Mouse (Mus musculus) lung, embryonic 14.5 days (tissue): Measurements from ENCODE around the gene Cpb2. TPM values are rescaled to one million over a fixed set of nuclear protein-coding genes. Genes with fewer than 3 reads are reported as not detected.

Source experiments
- ATAC-seq: fragments of 200-750 bp; cut with Nextera tagmentation; 2 replicates; pipeline ENCODE4 v1.8.0; 2017; ENCODE audit warnings: mild to moderate bottlenecking, moderate TSS enrichment, moderate library complexity; ENCODE audit not compliant: insufficient read depth
- DNase-seq: peaks from one replicate; pipeline ENCODE4 v3.0.0-alpha.2; 2015
- H3K27ac ChIP-seq: fragments of 300-500 bp; sonication (generic); 2 replicates; pipeline ENCODE4 v1.5.1; 2014; ENCODE audit warnings: low read depth, mild to moderate bottlenecking, moderate library complexity
- H3K27me3 ChIP-seq: fragments of 300-500 bp; sonication (generic); 2 replicates; pipeline ENCODE4 v1.6.1; 2014; ENCODE audit warnings: low read length, control low read depth; ENCODE audit not compliant: insufficient read depth
- H3K36me3 ChIP-seq: fragments of 300-500 bp; sonication (generic); 2 replicates; pipeline ENCODE4 v1.6.1; 2014; ENCODE audit warnings: control low read depth; ENCODE audit not compliant: insufficient read depth
- H3K4me1 ChIP-seq: fragments of 300-500 bp; sonication (generic); 2 replicates; pipeline ENCODE4 v1.6.1; 2014; ENCODE audit warnings: antibody characterized with exemption, control low read depth; ENCODE audit not compliant: insufficient read depth
- H3K4me2 ChIP-seq: fragments of 300-500 bp; sonication (generic); 2 replicates; pipeline ENCODE4 v1.6.1; 2014; ENCODE audit warnings: mild to moderate bottlenecking
- H3K4me3 ChIP-seq: fragments of 300-500 bp; sonication (generic); 2 replicates; pipeline ENCODE4 v1.5.1; 2014; ENCODE audit warnings: low read depth, low read length
- H3K9ac ChIP-seq: fragments of 300-500 bp; sonication (generic); 2 replicates; pipeline ENCODE4 v1.6.1; 2014
- H3K9me3 ChIP-seq: fragments of 300-500 bp; sonication (generic); 2 replicates; pipeline ENCODE4 v1.6.1; 2016; ENCODE audit warnings: low read depth, low read length, control low read depth
- CTCF ChIP-seq: IDR thresholded peaks from 2 replicates; pipeline ENCODE4 v1.5.1; 2016; ENCODE audit warnings: antibody characterized with exemption, low read depth
- WGBS: fragments of 180-500 bp; shearing (Covaris S2); extraction: QIAGEN DNeasy Blood & Tissue Kit; methylation state at CpG from one replicate; pipeline ENCODE4 v1.1.7; 2014; 5-methylcytosine and 5-hydroxymethylcytosine counted together
- polyA plus RNA-seq: library from polyadenylated mRNA; unstranded; fragments of >200 nt; fragmentation: Nextera tagmentation; extraction: Ambion mirVana; gene quantifications from 2 replicates; pipeline ENCODE4 v1.2.1, GENCODE M21; 2014

Cpb2 gene
- polyA plus RNA-seq, 1 experiment from 2014 or later: not detected

DNA sequence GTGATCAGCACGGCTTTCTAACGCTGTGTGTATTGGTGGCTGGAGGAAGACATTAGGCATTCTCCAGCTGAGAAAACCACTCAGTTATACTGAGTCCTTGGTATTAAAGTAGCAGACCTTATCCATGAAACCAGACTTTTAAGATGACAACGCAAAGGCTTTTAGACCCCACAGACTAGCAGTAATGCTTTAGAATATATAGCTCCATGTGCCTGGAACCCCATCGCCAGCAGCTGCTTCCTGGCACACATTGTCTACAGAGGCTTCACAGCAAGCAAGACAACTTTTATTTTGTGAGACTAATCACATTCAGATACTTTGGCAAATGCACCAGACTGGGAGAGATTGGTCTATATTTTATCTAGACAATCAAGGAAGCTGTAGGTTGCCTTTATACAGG is 35.8 kb upstream of the Cpb2 start:
- Histone ChIP-seq H3K36me3 (no peaks in the 10 kb centered on the region), H3K4me1 (no peaks in the 10 kb centered on the region), H3K4me3 (no peak overlapping the region), H3K27me3 (no peaks in the 10 kb centered on the region), H3K9ac (no peak overlapping the region), H3K27ac (no peak overlapping the region), H3K4me2 (no peak overlapping the region), H3K9me3 (0 out of 2 replicates have a peak, but pooled peaks cover 2% of the 10 kb centered on the region)
- no peak for ATAC-seq
- no peak for DNase-seq
- no peak for TF ChIP-seq CTCF
- 95% methylated on average over 4 of the region's 4 CpGs for whole genome bisulfite sequencing

- no peak overlapping the region for H3K27ac ChIP-seq
- H3K4me2 ChIP-seq: no peak overlapping the region
- no peak overlapping the region for H3K4me3 ChIP-seq
- no peak for ATAC-seq
- TF ChIP-seq CTCF: no peak
- WGBS: 65% methylated on average over 6 of the region's 6 CpGs
- H3K9ac ChIP-seq: no peak overlapping the region
- H3K4me1 ChIP-seq: no peaks in the 10 kb centered on the region
- H3K27me3 ChIP-seq: no peaks in the 10 kb centered on the region
- no peaks in the 10 kb centered on the region for H3K36me3 ChIP-seq
- DNase-seq: no peak
- no peaks in the 10 kb centered on the region for H3K9me3 ChIP-seq
Measured at GRCm38 (mm10) chr14:75208572-75209151, 33.4 kb upstream of the Cpb2 start.

- H3K9me3 ChIP-seq: no peaks in the 10 kb centered on the region
- H3K27ac ChIP-seq: no peak overlapping the region
Measured at GRCm38 (mm10) chr14:75213752-75214151, 28.3 kb upstream of the Cpb2 start.

DNA sequence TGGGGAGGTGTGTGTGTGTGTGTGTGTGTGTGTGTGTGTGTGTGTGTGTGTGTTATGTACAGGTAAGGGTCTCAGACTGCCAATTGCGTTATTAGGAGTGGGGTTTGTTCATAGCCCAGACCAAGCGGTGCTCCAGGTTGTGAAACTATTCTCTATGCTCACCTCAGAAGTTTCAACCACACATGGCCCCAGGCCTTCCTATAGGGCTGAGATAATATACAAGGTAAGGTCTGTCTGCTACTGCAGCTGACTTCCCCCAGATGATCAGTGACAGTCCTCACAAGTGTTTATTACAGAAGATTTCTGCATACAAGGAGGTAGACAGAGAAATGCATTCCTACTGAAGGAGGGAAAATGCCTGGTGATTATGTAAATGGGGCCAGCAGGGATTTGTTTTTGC is 23.2 kb upstream of the Cpb2 start:
- no peak overlapping the region for H3K27ac ChIP-seq

More at GRCm38 (mm10) chr14:75213752-75214151, 28.3 kb upstream of the Cpb2 start:
- H3K4me3 ChIP-seq: no peak overlapping the region
- H3K4me2 ChIP-seq: no peak overlapping the region
- no peaks in the 10 kb centered on the region for H3K36me3 ChIP-seq
- 73% methylated on average over 11 of the region's 11 CpGs for WGBS
- no peaks in the 10 kb centered on the region for H3K4me1 ChIP-seq
- DNase-seq: no peak
- H3K27me3 ChIP-seq: no peaks in the 10 kb centered on the region
- no peak overlapping the region for H3K9ac ChIP-seq
- ATAC-seq: no peak
- no peak for TF ChIP-seq CTCF

GRCm38 (mm10) chr14:75219250-75219913 is 22.7 kb upstream of the Cpb2 start:
- H3K27ac ChIP-seq: no peak overlapping the region

More for the DNA sequence above, 23.2 kb upstream of the Cpb2 start:
- WGBS: 92% methylated on average over 2 of the region's 2 CpGs
- Histone ChIP-seq H3K4me2 (no peak overlapping the region), H3K36me3 (no peaks in the 10 kb centered on the region), H3K27me3 (no peaks in the 10 kb centered on the region), H3K9ac (no peak overlapping the region), H3K4me1 (no peaks in the 10 kb centered on the region), H3K4me3 (no peak overlapping the region), H3K9me3 (no peaks in the 10 kb centered on the region)
- TF ChIP-seq CTCF: no peak
- ATAC-seq (no peak), DNase-seq (no peak)

DNA sequence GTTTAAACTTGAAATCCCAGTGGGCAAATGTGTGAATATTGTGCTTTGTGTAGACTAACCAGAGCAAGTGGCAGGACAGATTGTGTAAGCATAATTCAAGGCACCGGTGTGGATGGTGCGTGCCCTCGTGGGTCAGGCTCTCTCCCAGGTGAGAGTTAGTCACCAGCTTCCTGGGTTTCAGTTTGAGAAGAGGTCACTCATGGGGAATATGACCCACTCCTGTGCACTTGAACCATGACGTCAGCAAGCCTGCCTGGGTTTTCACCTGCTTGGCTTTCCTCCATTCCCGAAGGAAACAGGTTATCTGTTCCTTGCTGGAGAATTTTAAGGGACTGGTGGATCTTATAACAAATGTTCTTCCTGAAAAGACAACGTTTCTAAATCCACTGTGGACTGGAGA is 19.7 kb upstream of the Cpb2 start:
- no peak for ATAC-seq
- Histone ChIP-seq H3K9ac (no peak overlapping the region), H3K27me3 (no peaks in the 10 kb centered on the region), H3K4me2 (no peak overlapping the region), H3K9me3 (no peaks in the 10 kb centered on the region), H3K27ac (no peak overlapping the region), H3K36me3 (no peaks in the 10 kb centered on the region), H3K4me3 (no peak overlapping the region), H3K4me1 (no peaks in the 10 kb centered on the region)
- TF ChIP-seq CTCF: no peak
- 64% methylated on average over 6 of the region's 6 CpGs for WGBS
- DNase-seq: no peak

More at GRCm38 (mm10) chr14:75219250-75219913, 22.7 kb upstream of the Cpb2 start:
- ATAC-seq (no peak), DNase-seq (no peak)
- WGBS: 76% methylated on average over 5 of the region's 5 CpGs
- TF ChIP-seq CTCF: no peak
- H3K36me3 ChIP-seq: no peaks in the 10 kb centered on the region
- no peak overlapping the region for H3K4me3 ChIP-seq
- H3K27me3 ChIP-seq: no peaks in the 10 kb centered on the region
- H3K4me2 ChIP-seq: no peak overlapping the region
- H3K4me1 ChIP-seq: no peaks in the 10 kb centered on the region
- no peaks in the 10 kb centered on the region for H3K9me3 ChIP-seq
- H3K9ac ChIP-seq: no peak overlapping the region

- Histone ChIP-seq H3K36me3 (no peaks in the 10 kb centered on the region), H3K9ac (no peak overlapping the region), H3K27ac (no peak overlapping the region), H3K4me2 (no peak overlapping the region), H3K27me3 (no peaks in the 10 kb centered on the region), H3K4me3 (no peak overlapping the region), H3K9me3 (no peaks in the 10 kb centered on the region), H3K4me1 (no peaks in the 10 kb centered on the region)
- no peak for ATAC-seq
- TF ChIP-seq CTCF: no peak
- 74% methylated on average over 6 of the region's 6 CpGs for WGBS
- no peak for DNase-seq
Measured at GRCm38 (mm10) chr14:75227453-75228084, 14.5 kb upstream of the Cpb2 start.
